In the genomic region with DNA sequence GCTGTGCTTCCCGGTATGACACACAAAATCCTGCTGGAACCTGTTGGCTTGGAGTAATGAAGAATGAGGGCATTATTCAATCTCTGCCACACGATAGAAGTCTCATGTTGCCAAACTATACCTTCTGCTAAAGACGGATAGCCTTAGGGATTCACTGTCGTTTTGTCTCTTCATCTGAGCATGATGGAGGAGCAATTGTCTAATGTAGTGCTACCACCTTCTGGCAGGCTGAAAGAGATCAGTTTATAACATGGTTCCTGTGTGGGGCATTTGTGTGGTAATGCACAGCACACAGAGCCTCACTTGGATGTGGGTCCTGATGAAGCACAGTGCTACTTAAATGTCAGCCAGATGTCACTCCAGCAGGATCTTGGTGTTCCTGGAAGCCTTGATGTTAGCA, we compare ENCODE assay signal across 22 mouse cellular contexts. TPM values are rescaled to one million over a fixed set of nuclear protein-coding genes. Genes with fewer than 3 reads are reported as not detected.
A peak's percentile ranks its signal among the peaks of the same experiment; 100 is the strongest.
DNase-seq lines count a peak whose midpoint lies in the region; ATAC-seq and TF ChIP-seq lines count a peak whose summit lies in the region.
"Had no signal": no experiment of that assay in that cellular context is flagged by ENCODE, and none has a peak within 500 bp of the region (broad histone marks: within the 10 kb centered on the region; RNA-seq: fewer than 3 reads in every experiment).

No protein-coding gene starts in this region.

- no peak overlapping the region for H3K4me3 ChIP-seq in heart, postnatal 0 days (ENCODE audit: low read depth, low read length)
- H3K4me3 ChIP-seq in lung, postnatal 0 days (ENCODE audit: low read depth, low read length) = no peak overlapping the region
- H3K4me3 ChIP-seq in forebrain, embryonic 10.5 days = no peak overlapping the region
- H3K4me3 ChIP-seq: left cerebral cortex, adult 2 months; liver, embryonic 13.5 days; neural tube, embryonic 12.5 days had no signal

- no peaks in the 10 kb centered on the region for H3K36me3 ChIP-seq in heart, postnatal 0 days (replicated peaks; ENCODE audit: control insufficient read depth, insufficient read depth, low read length)
- H3K36me3 ChIP-seq in lung, postnatal 0 days (ENCODE audit: insufficient read depth, low read length) = no peaks in the 10 kb centered on the region
- H3K36me3 ChIP-seq in forebrain, embryonic 10.5 days (replicated peaks) = no peaks in the 10 kb centered on the region
- H3K36me3 ChIP-seq: liver, embryonic 13.5 days; neural tube, embryonic 12.5 days had no signal

- TF ChIP-seq CTCF in heart, postnatal 0 days (IDR thresholded peaks at IDR 0.05; ENCODE audit: low read depth) = peak; percentile 29
- peak; percentile 37 for TF ChIP-seq CTCF in lung, postnatal 0 days (IDR thresholded peaks at IDR 0.05)

- no peak overlapping the region for H3K9ac ChIP-seq in heart, postnatal 0 days (replicated peaks; ENCODE audit: low read depth, low read length)
- no peak overlapping the region for H3K9ac ChIP-seq in lung, postnatal 0 days (replicated peaks; ENCODE audit: low read depth)
- H3K9ac ChIP-seq: liver, embryonic 13.5 days; neural tube, embryonic 12.5 days had no signal

- no peak for ATAC-seq in CD4-positive, CD25-positive, alpha-beta regulatory T cell, adult 4 months
- no peak for ATAC-seq in heart, postnatal 0 days (ENCODE audit: insufficient read depth, low read depth)
- peak; percentile 17; the same call in 1 of the 2 replicates for ATAC-seq in lung, postnatal 0 days
- ATAC-seq: forebrain, embryonic 14.5 days; inflammation-experienced regulatory T-cells, adult 6 months had no signal

- 74% methylated on average over 4 of the region's 4 CpGs for WGBS in heart, postnatal 0 days
- 65% methylated on average over 4 of the region's 4 CpGs for WGBS in lung, postnatal 0 days
- 83% methylated on average over 4 of the region's 4 CpGs for WGBS in forebrain, embryonic 10.5 days

- TF ChIP-seq EP300 in heart, postnatal 0 days (IDR thresholded peaks at IDR 0.05; ENCODE audit: low read depth) = no peak
- no peak for TF ChIP-seq EP300 in lung, postnatal 0 days (IDR thresholded peaks at IDR 0.05)

- peaks cover 7% of the 10 kb centered on the region; the same call in 1 of the 2 replicates for H3K4me1 ChIP-seq in heart, postnatal 0 days (ENCODE audit: control insufficient read depth, insufficient read depth)
- H3K4me1 ChIP-seq in lung, postnatal 0 days (ENCODE audit: insufficient read depth, low read depth, low read length) = no peaks in the 10 kb centered on the region
- H3K4me1 ChIP-seq in forebrain, embryonic 10.5 days = peaks cover 7% of the 10 kb centered on the region
- H3K4me1 ChIP-seq: neural tube, embryonic 12.5 days had no signal

- no peaks in the 10 kb centered on the region for H3K9me3 ChIP-seq in heart, postnatal 0 days (replicated peaks; ENCODE audit: control insufficient read depth, low read length)
- H3K9me3 ChIP-seq in lung, postnatal 0 days (ENCODE audit: low read length) = no peaks in the 10 kb centered on the region
- H3K9me3 ChIP-seq in forebrain, embryonic 10.5 days = no peaks in the 10 kb centered on the region
- H3K9me3 ChIP-seq: liver, embryonic 13.5 days; neural tube, embryonic 12.5 days had no signal

- no peak overlapping the region for H3K27ac ChIP-seq in heart, postnatal 0 days (ENCODE audit: low read depth)
- no peak overlapping the region for H3K27ac ChIP-seq in lung, postnatal 0 days (ENCODE audit: low read length)
- H3K27ac ChIP-seq in forebrain, embryonic 10.5 days = no peak overlapping the region
- H3K27ac ChIP-seq: left cerebral cortex, adult 2 months; liver, embryonic 13.5 days; neural tube, embryonic 12.5 days had no signal

- H3K4me2 ChIP-seq in heart, postnatal 0 days (ENCODE audit: low read depth, low read length) = no peak overlapping the region
- H3K4me2 ChIP-seq in lung, postnatal 0 days (replicated peaks; ENCODE audit: low read depth, low read length) = no peak overlapping the region
- H3K4me2 ChIP-seq: liver, embryonic 13.5 days; neural tube, embryonic 12.5 days had no signal

- H3K27me3 ChIP-seq in heart, postnatal 0 days (ENCODE audit: control insufficient read depth, insufficient read depth, low read length) = no peaks in the 10 kb centered on the region
- no peaks in the 10 kb centered on the region for H3K27me3 ChIP-seq in lung, postnatal 0 days (replicated peaks; ENCODE audit: insufficient read depth, low read length)
- H3K27me3 ChIP-seq in forebrain, embryonic 10.5 days (ENCODE audit: poor library complexity, severe bottlenecking) = no peaks in the 10 kb centered on the region
- H3K27me3 ChIP-seq: liver, embryonic 13.5 days; neural tube, embryonic 12.5 days had no signal

- peak; percentile 17 for DNase-seq in CD4-positive, CD25-positive, alpha-beta regulatory T cell, adult 2 months (ENCODE audit: low read depth, low spot score)
- no peak for DNase-seq in heart, postnatal 0 days (ENCODE audit: low spot score)
- DNase-seq in heart, adult 9 months (ENCODE audit: low spot score in 2 of 2) = no peak
- peak; percentile 9 for DNase-seq in lung, postnatal 0 days (ENCODE audit: low spot score)
- no peak for DNase-seq in lung, postnatal 4 days
- DNase-seq in forebrain, embryonic 10.5 days (ENCODE audit: extremely low spot score, low spot score) = no peak
- no peak for DNase-seq in kidney, adult 8-10 months
- DNase-seq: cerebellum, adult 9-10 months; heart, adult 18-20 months; liver, embryonic 13.5 days; lung, postnatal 14 days; thymus, postnatal 36 days had no signal

RNA-seq across cellular contexts. Expression of gene P2ry14, which starts 15.8 kb away (rescaled TPM):
- polyA plus RNA-seq in CD4-positive, CD25-positive, alpha-beta regulatory T cell, adult 4 months (2017; shearing (Covaris generic)) = 1 to 10 TPM; 4.8 to 5.2 TPM
- 0.81 and 3.7 TPM in 2 replicates for total RNA-seq in heart, postnatal 0 days (2014; rRNA removed; ENCODE audit: low replicate concordance)
- polyA plus RNA-seq in heart, postnatal 0 days (2015; fragmentation: Nextera tagmentation; extraction: Ambion mirVana) = 1.6 and 1.8 TPM in 2 replicates
- polyA plus RNA-seq in lung, postnatal 0 days (2015; fragmentation: Nextera tagmentation; extraction: Ambion mirVana) = 65.2 and 68.4 TPM in 2 replicates
- 1.9 and 2.4 TPM in 2 replicates for polyA plus RNA-seq in forebrain, embryonic 10.5 days (2016; fragmentation: Nextera tagmentation; extraction: Ambion mirVana)

RNA-seq across cellular contexts. Expression of gene Gpr87, which starts 25.7 kb away (rescaled TPM):
- polyA plus RNA-seq in CD4-positive, CD25-positive, alpha-beta regulatory T cell, adult 4 months (2017; shearing (Covaris generic)) = not detected
- total RNA-seq in heart, postnatal 0 days (2014; rRNA removed; ENCODE audit: low replicate concordance) = not detected in 2 replicates
- not detected in 2 replicates for polyA plus RNA-seq in heart, postnatal 0 days (2015; fragmentation: Nextera tagmentation; extraction: Ambion mirVana)
- not detected in 2 replicates for polyA plus RNA-seq in lung, postnatal 0 days (2015; fragmentation: Nextera tagmentation; extraction: Ambion mirVana)
- polyA plus RNA-seq in forebrain, embryonic 10.5 days (2016; fragmentation: Nextera tagmentation; extraction: Ambion mirVana) = 0.17 and 0.20 TPM in 2 replicates
- total RNA-seq: adrenal gland, postnatal 36 days; gastrocnemius, adult 18-20 months; heart, adult 18-20 months; heart, postnatal 25 days; layer of hippocampus, adult 8-10 months; left cerebral cortex, adult 2 months; megakaryocyte-erythroid progenitor cell, adult 5-6 weeks had no signal
- polyA plus RNA-seq: forebrain, embryonic 14.5 days; inflammation-experienced regulatory T-cells, adult 6 months; liver, embryonic 13.5 days had no signal

RNA-seq across cellular contexts. Expression of gene P2ry13, which starts 41.5 kb away (rescaled TPM):
- polyA plus RNA-seq in CD4-positive, CD25-positive, alpha-beta regulatory T cell, adult 4 months (2017; shearing (Covaris generic)) = under 1 TPM; 0.67 to 0.71 TPM
- not detected in 2 replicates for total RNA-seq in heart, postnatal 0 days (2014; rRNA removed; ENCODE audit: low replicate concordance)
- 0.53 and 0.70 TPM in 2 replicates for polyA plus RNA-seq in heart, postnatal 0 days (2015; fragmentation: Nextera tagmentation; extraction: Ambion mirVana)
- polyA plus RNA-seq in lung, postnatal 0 days (2015; fragmentation: Nextera tagmentation; extraction: Ambion mirVana) = 2.6 and 2.7 TPM in 2 replicates
- polyA plus RNA-seq in forebrain, embryonic 10.5 days (2016; fragmentation: Nextera tagmentation; extraction: Ambion mirVana) = 0.52 and 0.67 TPM in 2 replicates
- total RNA-seq: megakaryocyte-erythroid progenitor cell, adult 5-6 weeks had no signal

Comparison
In these comparisons a context has a peak if more than half of its experiments do, and no peak if none do; other contexts are left out.
1. DNase-seq: peak in CD4-positive, CD25-positive, alpha-beta regulatory T cell, adult 2 months (single experiment) and lung, postnatal 0 days (single experiment); none in heart, postnatal 0 days (single experiment), heart, adult 9 months (0 of 2), lung, postnatal 4 days (0 of 2), forebrain, embryonic 10.5 days (single experiment) and kidney, adult 8-10 months (0 of 2).
2. RNA of gene P2ry14, which starts 15.8 kb away (polyA plus RNA-seq): 65.2 to 68.4 TPM in lung, postnatal 0 days; 4.8 to 5.2 TPM in CD4-positive, CD25-positive, alpha-beta regulatory T cell, adult 4 months, 1.9 to 2.4 TPM in forebrain, embryonic 10.5 days and 1.6 to 1.8 TPM in heart, postnatal 0 days; every median in the first group is over 10 times any median in the second.